Comparison of ENCODE assay signal across 8 mouse cellular contexts in the genomic region with DNA sequence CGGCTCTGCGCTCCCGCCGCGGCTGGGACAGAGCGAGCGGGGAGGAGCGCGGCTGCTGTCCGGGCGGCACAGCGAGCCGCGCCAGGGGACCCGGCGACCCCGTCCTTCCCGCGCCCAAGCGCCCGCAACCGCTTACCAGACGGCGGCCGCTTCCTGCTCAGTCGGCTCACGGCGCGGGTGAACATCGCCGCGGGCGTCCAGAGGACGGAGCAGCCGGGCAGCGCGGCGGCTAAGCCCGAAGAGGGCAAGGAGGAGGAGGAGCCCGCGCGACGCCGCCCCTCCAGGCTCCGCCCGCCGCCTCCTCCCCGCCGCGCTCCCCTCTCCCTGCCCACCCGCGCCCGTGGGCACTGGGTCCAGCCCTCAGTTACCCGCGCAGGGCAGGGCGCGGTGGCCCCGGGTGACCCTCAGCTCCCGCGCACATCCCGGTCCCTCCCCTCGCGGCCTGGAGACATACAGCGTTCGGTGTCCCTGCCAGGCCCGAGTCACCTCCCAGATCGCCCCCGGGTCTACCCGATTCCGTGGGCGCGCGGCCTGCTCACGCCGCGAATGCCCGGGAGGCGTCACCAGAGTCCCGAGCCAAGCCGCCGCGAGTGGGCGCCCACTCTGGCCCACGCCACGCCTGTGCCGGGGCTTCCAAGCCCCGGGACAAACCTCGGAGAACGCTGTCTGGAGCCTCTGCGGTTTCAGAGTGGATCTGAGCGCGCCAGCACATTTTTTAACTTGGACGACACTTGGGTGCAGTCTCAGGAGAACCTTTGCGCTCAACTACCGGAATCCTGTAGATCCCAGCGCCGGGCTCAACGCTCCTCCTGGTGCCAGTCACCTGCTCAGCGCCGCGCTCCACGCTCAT. TPM values are rescaled to one million over a fixed set of nuclear protein-coding genes. Genes with fewer than 3 reads are reported as not detected.
DNase-seq lines count a peak whose midpoint lies in the region; ATAC-seq and TF ChIP-seq lines count a peak whose summit lies in the region.

A gene (minus strand): TSS at position 829 of the 850 bp plus-strand sequence.

- no peak for DNase-seq in testis, postnatal 14 days (ENCODE audit: low spot score)
- peak; percentile 60 for DNase-seq in embryonic facial prominence, embryonic 14.5 days (ENCODE audit: low spot score)
- DNase-seq in heart, adult 9 months (ENCODE audit: low spot score in 2 of 2): peak; percentile 63 to 64
- peak; percentile 28 for DNase-seq in kidney, adult 9 months
- DNase-seq in liver, adult 2 months (ENCODE audit: extremely low read depth, low read depth, low spot score): peak; percentile 14
- peak; percentile 71 to 87 for DNase-seq in spleen, postnatal 4 days (ENCODE audit: low spot score in 2 of 2)

- H3K4me2 ChIP-seq in embryonic facial prominence, embryonic 14.5 days (ENCODE audit: low read depth, low read length): peak within 1 kb of the TSS; percentile 91

- no peaks in the 10 kb centered on the region for H3K79me2 ChIP-seq in liver, adult 2 months (ENCODE audit: control insufficient read depth, insufficient read depth, low read length)

- no peak for TF ChIP-seq POLR2A in testis, adult 2 months (IDR thresholded peaks at IDR 0.05; ENCODE audit: control insufficient read depth, low read depth, low read length)
- no peak for TF ChIP-seq POLR2A in liver, adult 2 months (IDR thresholded peaks at IDR 0.05; ENCODE audit: extremely low read depth, insufficient read depth, low read length)

- H3K36me3 ChIP-seq in testis, adult 2 months (ENCODE audit: control insufficient read depth, insufficient read depth, low read length): no peaks in the 10 kb centered on the region
- H3K36me3 ChIP-seq in embryonic facial prominence, embryonic 14.5 days (ENCODE audit: control insufficient read depth, insufficient read depth, low read length): no peaks in the 10 kb centered on the region
- no peaks in the 10 kb centered on the region for H3K36me3 ChIP-seq in liver, adult 2 months (ENCODE audit: control insufficient read depth, insufficient read depth, low read length)

- peak within 1 kb of the TSS; percentile 74 for H3K4me3 ChIP-seq in testis, adult 2 months (ENCODE audit: control insufficient read depth, low read depth, low read length)
- peak within 1 kb of the TSS; percentile 64 for H3K4me3 ChIP-seq in embryonic facial prominence, embryonic 14.5 days (ENCODE audit: low read depth, low read length)
- H3K4me3 ChIP-seq in liver, adult 2 months (ENCODE audit: insufficient read depth, low read depth, low read length): peak within 1 kb of the TSS; percentile 84

- H3K9me3 ChIP-seq in embryonic facial prominence, embryonic 14.5 days (ENCODE audit: control insufficient read depth, low read length): no peaks in the 10 kb centered on the region

- H3K27ac ChIP-seq in testis, adult 2 months (ENCODE audit: control insufficient read depth, insufficient read depth, low read depth, low read length): no peak within 1 kb of the TSS
- H3K27ac ChIP-seq in embryonic facial prominence, embryonic 14.5 days (replicated peaks; ENCODE audit: low read depth, low read length): no peak within 1 kb of the TSS
- no peak within 1 kb of the TSS for H3K27ac ChIP-seq in liver, adult 2 months (replicated peaks; ENCODE audit: insufficient read depth, low read depth, low read length)

- peaks cover 16% of the 10 kb centered on the region for H3K4me1 ChIP-seq in testis, adult 2 months (ENCODE audit: control insufficient read depth, insufficient read depth, low read length)
- 0 out of 2 replicates have a peak, but pooled peaks cover 8% of the 10 kb centered on the region for H3K4me1 ChIP-seq in embryonic facial prominence, embryonic 14.5 days (ENCODE audit: control insufficient read depth, insufficient read depth, low read length)
- no peaks in the 10 kb centered on the region for H3K4me1 ChIP-seq in liver, adult 2 months (ENCODE audit: control insufficient read depth, insufficient read depth, low read length)

- H3K9ac ChIP-seq in embryonic facial prominence, embryonic 14.5 days (ENCODE audit: low read depth, low read length): peak within 1 kb of the TSS; percentile 63
- H3K9ac ChIP-seq in liver, adult 2 months (ENCODE audit: low read depth, low read length): peak within 1 kb of the TSS; percentile 77

- H3K27me3 ChIP-seq in testis, adult 2 months (ENCODE audit: control insufficient read depth, insufficient read depth, low read length): no peaks in the 10 kb centered on the region
- H3K27me3 ChIP-seq in embryonic facial prominence, embryonic 14.5 days (replicated peaks; ENCODE audit: control insufficient read depth, insufficient read depth, low read length): peaks cover 81% of the 10 kb centered on the region
- H3K27me3 ChIP-seq in liver, adult 2 months (ENCODE audit: control insufficient read depth, insufficient read depth, low read length): peaks cover 17% of the 10 kb centered on the region

- under 1% methylated on average over 50 of the region's 102 CpGs for WGBS in embryonic facial prominence, embryonic 14.5 days
- under 1% methylated on average over 98 of the region's 102 CpGs for WGBS in liver, adult 2 months

- no peak for TF ChIP-seq CTCF in testis, adult 2 months (IDR thresholded peaks at IDR 0.05; ENCODE audit: control insufficient read depth, insufficient read depth, insufficient replicate concordance, low read depth, low read length)
- TF ChIP-seq CTCF in liver, adult 2 months (IDR thresholded peaks at IDR 0.05; ENCODE audit: low read depth, low read length): no peak

- ATAC-seq in embryonic facial prominence, embryonic 14.5 days (ENCODE audit: low read depth): peak; percentile 84
- ATAC-seq in monocyte, adult 5-6 weeks (replicated peaks; ENCODE audit: insufficient number of reproducible peaks, low FRiP score, low TSS enrichment, poor library complexity, severe bottlenecking): 0 out of 2 replicates have a peak, but pooled peaks have one; percentile 42

RNA-seq across cellular contexts. Expression of the gene that starts here (rescaled TPM):
- polyA plus RNA-seq in testis, adult 2 months (2012; rRNA removed): 46.7 and 50.4 TPM in 2 replicates
- polyA plus RNA-seq in embryonic facial prominence, embryonic 14.5 days (2014; fragmentation: Nextera tagmentation; extraction: Ambion mirVana): 15.8 and 20.7 TPM in 2 replicates
- total RNA-seq in liver, adult 2 months (2014; rRNA removed): 2.6 and 3.4 TPM in 2 replicates
- 0.81 and 1.5 TPM in 2 replicates for polyA plus RNA-seq in liver, adult 2 months (2012; rRNA removed)
- 46.9 to 71.7 TPM (median 48.9 TPM) in 3 replicates for total RNA-seq in monocyte, adult 5-6 weeks (2017)

Comparison
In these comparisons a context has a peak if more than half of its experiments do, and no peak if none do; other contexts are left out.
1. RNA of the gene that starts here (total RNA-seq): 46.9 to 71.7 TPM in monocyte, adult 5-6 weeks; 2.6 to 3.4 TPM in liver, adult 2 months; every median in the first group is over 10 times any median in the second.
2. Peak in every context shown above with its lines, with median percentiles within 50 percentile points of each other: H3K4me3 ChIP-seq.